Mouse (Mus musculus): ENCODE data around the gene Hoxa3. TPM values are rescaled to one million over a fixed set of nuclear protein-coding genes. Genes with fewer than 3 reads are reported as not detected.

The Hoxa3 gene
- polyA plus RNA-seq, 1 experiment from 2014 or later, result 8.2 TPM

DNA sequence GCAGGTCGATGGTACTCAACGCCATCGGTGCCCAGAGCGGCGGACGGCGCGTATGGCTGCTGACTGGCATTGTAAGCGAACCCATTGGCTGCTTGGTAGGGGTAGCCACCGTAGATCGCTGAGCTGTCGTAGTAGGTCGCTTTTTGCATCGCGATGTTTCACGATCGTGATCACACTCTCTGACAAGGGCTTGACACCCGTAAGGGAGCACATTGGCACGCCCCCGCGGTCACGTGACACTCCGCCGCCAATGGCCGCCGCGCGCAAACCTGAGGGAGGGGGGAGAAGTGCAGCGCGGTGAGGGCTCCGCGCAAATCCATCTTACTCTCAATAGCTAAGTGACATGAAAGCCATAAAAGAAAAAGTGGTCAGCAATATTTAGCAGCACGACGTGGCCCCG is 40.6 kb downstream of the Hoxa3 start:
- Histone ChIP-seq H3K27me3 (ENCODE audit: insufficient read depth, low read length) (no peaks in the 10 kb centered on the region), H3K4me1 (ENCODE audit: insufficient read depth, low read length) (peaks cover 83% of the 10 kb centered on the region), H3K9me3 (ENCODE audit: low read length) (no peaks in the 10 kb centered on the region), H3K4me3 (ENCODE audit: low read length) (peak overlapping the region; percentile 44), H3K27ac (ENCODE audit: low read length) (peak overlapping the region; percentile 85), H3K9ac (replicated peaks; ENCODE audit: low read length) (peak overlapping the region; percentile 61), H3K4me2 (replicated peaks; ENCODE audit: low read depth, low read length) (peak overlapping the region; percentile 50), H3K36me3 (ENCODE audit: insufficient read depth, low read length) (peaks cover 7% of the 10 kb centered on the region; the same call in 1 of the 2 replicates)
- ATAC-seq (ENCODE audit: low FRiP score, low TSS enrichment), result peak; percentile 40
- WGBS, result 2% methylated on average over 35 of the region's 35 CpGs

DNA sequence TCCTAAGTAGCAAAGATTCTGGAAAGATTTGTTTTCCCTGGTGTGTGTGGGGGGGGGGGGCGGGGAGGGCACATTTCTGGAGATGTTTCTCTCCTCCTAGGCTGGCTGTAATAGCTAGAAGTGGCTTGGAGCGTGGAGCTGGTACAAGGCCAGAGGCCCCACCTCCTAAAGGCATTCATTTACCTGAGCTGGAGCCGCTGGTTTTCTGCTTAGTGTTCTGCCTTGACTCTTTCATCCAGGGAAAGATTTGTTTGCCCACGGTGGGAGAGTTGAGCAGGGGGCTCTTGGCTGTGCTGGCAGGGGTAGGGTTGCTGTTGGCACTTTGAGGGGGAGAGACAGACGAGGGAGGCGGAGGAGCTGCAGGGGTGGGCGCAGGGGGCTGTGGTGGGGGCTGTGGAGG is 41.2 kb downstream of the Hoxa3 start:
- peaks cover 88% of the 10 kb centered on the region for H3K4me1 ChIP-seq (ENCODE audit: insufficient read depth, low read length)
- peak; percentile 13 for ATAC-seq (ENCODE audit: low FRiP score, low TSS enrichment)
- peak overlapping the region; percentile 61 for H3K9ac ChIP-seq (replicated peaks; ENCODE audit: low read length)
- no peaks in the 10 kb centered on the region for H3K9me3 ChIP-seq (ENCODE audit: low read length)
- 7% methylated on average over 7 of the region's 7 CpGs for WGBS
- H3K27me3 ChIP-seq (ENCODE audit: insufficient read depth, low read length), result no peaks in the 10 kb centered on the region
- H3K4me3 ChIP-seq (ENCODE audit: low read length), result peak overlapping the region; percentile 44
- H3K36me3 ChIP-seq (ENCODE audit: insufficient read depth, low read length), result peaks cover 7% of the 10 kb centered on the region; the same call in 1 of the 2 replicates
- H3K27ac ChIP-seq (ENCODE audit: low read length), result peak overlapping the region; percentile 85
- H3K4me2 ChIP-seq (replicated peaks; ENCODE audit: low read depth, low read length), result peak overlapping the region; percentile 50

DNA sequence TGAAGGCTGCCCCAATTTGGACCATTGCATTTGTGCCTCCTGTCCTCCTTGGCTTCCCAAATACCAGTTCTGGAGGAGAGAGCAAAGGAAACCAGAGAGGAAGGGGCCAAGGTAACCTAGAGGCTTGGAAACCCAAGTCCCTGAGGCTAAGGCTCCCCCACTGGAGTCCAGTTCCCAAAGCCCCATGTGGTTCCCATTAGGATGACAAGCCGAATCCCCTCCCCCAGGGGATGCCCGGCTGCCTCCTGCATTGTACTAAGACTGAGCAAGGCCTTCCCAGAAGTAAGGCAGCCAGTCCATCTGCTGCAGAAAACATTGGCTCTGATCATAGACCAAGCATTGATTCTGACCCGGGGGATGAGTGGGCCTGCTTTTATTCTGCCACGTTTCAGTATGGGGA is 41.8 kb downstream of the Hoxa3 start:
- H3K4me1 ChIP-seq (ENCODE audit: insufficient read depth, low read length), result peaks cover 88% of the 10 kb centered on the region
- H3K27me3 ChIP-seq (ENCODE audit: insufficient read depth, low read length), result no peaks in the 10 kb centered on the region
- peaks cover 7% of the 10 kb centered on the region; the same call in 1 of the 2 replicates for H3K36me3 ChIP-seq (ENCODE audit: insufficient read depth, low read length)
- no peak for ATAC-seq (ENCODE audit: low FRiP score, low TSS enrichment)
- no peak overlapping the region for H3K4me3 ChIP-seq (ENCODE audit: low read length)
- H3K4me2 ChIP-seq (replicated peaks; ENCODE audit: low read depth, low read length), result peak overlapping the region; percentile 37; the same call in 1 of the 2 replicates
- WGBS, result 16% methylated on average over 4 of the region's 4 CpGs
- peak overlapping the region; percentile 85 for H3K27ac ChIP-seq (ENCODE audit: low read length)
- no peaks in the 10 kb centered on the region for H3K9me3 ChIP-seq (ENCODE audit: low read length)
- peak overlapping the region; percentile 61; the same call in 1 of the 2 replicates for H3K9ac ChIP-seq (replicated peaks; ENCODE audit: low read length)

DNA sequence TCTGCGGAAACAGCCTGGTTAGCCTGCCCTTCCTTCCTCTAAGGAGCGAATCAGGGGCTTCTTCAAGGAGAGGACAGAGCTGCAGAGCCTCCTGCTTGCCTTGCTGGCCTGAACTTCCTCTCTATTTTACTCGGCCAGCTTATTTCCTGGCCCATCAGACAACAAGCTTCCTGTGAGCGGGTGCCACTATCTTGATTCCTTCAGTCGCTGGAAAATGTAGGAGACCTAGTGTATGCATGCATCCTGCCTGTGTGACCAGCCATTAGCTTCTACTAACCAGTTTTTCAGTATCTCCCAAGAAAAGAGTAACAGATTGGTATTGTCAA is 42.3 kb downstream of the Hoxa3 start:
- peaks cover 90% of the 10 kb centered on the region for H3K4me1 ChIP-seq (ENCODE audit: insufficient read depth, low read length)
- H3K4me3 ChIP-seq (ENCODE audit: low read length), result 0 out of 2 replicates have a peak overlapping the region, but pooled peaks have one; percentile 16
- peak overlapping the region; percentile 55 for H3K9ac ChIP-seq (replicated peaks; ENCODE audit: low read length)
- ATAC-seq (ENCODE audit: low FRiP score, low TSS enrichment), result no peak
- H3K36me3 ChIP-seq (ENCODE audit: insufficient read depth, low read length), result peaks cover 7% of the 10 kb centered on the region; the same call in 1 of the 2 replicates
- no peaks in the 10 kb centered on the region for H3K9me3 ChIP-seq (ENCODE audit: low read length)
- H3K4me2 ChIP-seq (replicated peaks; ENCODE audit: low read depth, low read length), result peak overlapping the region; percentile 37
- 24% methylated on average over 5 of the region's 5 CpGs for WGBS
- peak overlapping the region; percentile 85 for H3K27ac ChIP-seq (ENCODE audit: low read length)
- no peaks in the 10 kb centered on the region for H3K27me3 ChIP-seq (ENCODE audit: insufficient read depth, low read length)

DNA sequence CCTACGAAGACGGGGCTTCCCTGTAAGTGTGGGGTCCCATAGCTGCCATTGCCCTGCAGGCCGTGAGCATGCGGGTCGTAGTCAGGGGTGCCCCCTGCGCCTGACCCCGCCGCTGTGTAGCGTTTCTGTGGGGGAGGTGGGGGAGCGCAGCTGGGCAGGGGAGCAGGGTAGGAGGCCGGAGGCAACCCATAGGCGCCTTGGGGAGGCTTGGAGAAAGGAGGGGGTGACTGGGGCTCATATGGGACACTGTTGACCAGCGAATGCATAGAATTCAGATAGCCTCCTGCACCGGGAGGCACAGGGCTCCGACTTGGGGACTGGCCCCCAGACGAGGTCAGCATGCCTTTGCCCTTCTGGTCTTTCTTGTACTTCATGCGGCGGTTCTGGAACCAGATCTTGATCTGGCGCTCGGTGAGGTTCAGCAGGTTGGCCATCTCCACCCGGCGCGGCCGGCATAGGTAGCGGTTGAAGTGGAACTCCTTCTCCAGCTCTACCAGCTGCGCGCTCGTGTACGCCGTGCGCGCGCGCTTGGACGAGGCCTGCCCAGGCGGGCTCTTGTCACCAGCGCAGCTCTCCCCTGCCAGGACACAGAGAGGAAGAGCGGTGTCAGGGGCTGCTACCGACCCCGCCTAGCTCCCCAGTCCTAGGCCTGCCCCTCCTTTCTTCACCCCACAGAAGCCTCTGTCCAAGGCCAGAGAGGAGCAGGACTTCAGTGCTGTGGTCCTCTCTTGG is 42.8 kb downstream of the Hoxa3 start:
- 16% methylated on average over 40 of the region's 40 CpGs for WGBS
- Histone ChIP-seq H3K27me3 (ENCODE audit: insufficient read depth, low read length) (no peaks in the 10 kb centered on the region), H3K4me3 (ENCODE audit: low read length) (peak overlapping the region; percentile 16), H3K4me1 (ENCODE audit: insufficient read depth, low read length) (peaks cover 95% of the 10 kb centered on the region), H3K9ac (replicated peaks; ENCODE audit: low read length) (peak overlapping the region; percentile 55), H3K9me3 (ENCODE audit: low read length) (no peaks in the 10 kb centered on the region), H3K36me3 (ENCODE audit: insufficient read depth, low read length) (peaks cover 7% of the 10 kb centered on the region; the same call in 1 of the 2 replicates), H3K27ac (ENCODE audit: low read length) (peak overlapping the region; percentile 85), H3K4me2 (replicated peaks; ENCODE audit: low read depth, low read length) (peak overlapping the region; percentile 37)
- ATAC-seq (ENCODE audit: low FRiP score, low TSS enrichment), result peak; percentile 29

DNA sequence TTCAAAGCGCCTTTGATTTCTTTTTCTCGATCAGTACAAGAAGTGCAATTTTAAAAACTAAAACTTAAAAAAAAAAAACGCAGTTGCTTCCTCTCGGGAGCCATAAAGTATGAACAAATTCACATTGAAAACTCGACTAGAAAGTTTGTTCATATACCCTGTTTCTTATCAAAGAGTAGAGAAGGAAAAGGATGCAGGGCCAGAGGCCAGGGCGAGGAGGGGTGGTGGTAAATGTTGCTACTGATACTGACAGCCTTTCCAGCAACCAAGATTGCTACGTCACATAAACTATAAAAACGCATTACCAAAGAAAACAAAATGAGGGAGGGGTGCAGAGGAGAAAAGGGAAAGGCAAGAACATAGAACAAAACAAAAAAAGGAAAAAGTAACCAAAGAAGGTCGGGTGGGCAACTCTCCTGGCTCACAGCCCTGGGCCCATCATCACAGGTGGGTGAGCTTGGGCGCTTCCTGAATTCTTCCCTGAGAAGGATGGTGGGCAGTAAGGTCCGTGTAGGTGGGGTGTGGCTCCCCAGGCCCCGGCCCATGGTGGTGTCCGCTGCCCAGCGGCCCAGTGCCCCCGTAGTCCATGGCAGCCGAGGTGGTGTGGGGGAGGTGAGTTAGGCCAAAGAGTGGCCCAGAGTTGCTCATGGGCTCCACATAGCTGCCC is 43.5 kb downstream of the Hoxa3 start:
- H3K9ac ChIP-seq (replicated peaks; ENCODE audit: low read length), result peak overlapping the region; percentile 55
- H3K27me3 ChIP-seq (ENCODE audit: insufficient read depth, low read length), result no peaks in the 10 kb centered on the region
- peaks cover 95% of the 10 kb centered on the region for H3K4me1 ChIP-seq (ENCODE audit: insufficient read depth, low read length)
- H3K27ac ChIP-seq (ENCODE audit: low read length), result peak overlapping the region; percentile 85
- H3K4me3 ChIP-seq (ENCODE audit: low read length), result peak overlapping the region; percentile 8; the same call in 1 of the 2 replicates
- no peaks in the 10 kb centered on the region for H3K9me3 ChIP-seq (ENCODE audit: low read length)
- H3K4me2 ChIP-seq (replicated peaks; ENCODE audit: low read depth, low read length), result peak overlapping the region; percentile 37
- 32% methylated on average over 16 of the region's 16 CpGs for WGBS
- peaks cover 7% of the 10 kb centered on the region; the same call in 1 of the 2 replicates for H3K36me3 ChIP-seq (ENCODE audit: insufficient read depth, low read length)
- no peak for ATAC-seq (ENCODE audit: low FRiP score, low TSS enrichment)

DNA sequence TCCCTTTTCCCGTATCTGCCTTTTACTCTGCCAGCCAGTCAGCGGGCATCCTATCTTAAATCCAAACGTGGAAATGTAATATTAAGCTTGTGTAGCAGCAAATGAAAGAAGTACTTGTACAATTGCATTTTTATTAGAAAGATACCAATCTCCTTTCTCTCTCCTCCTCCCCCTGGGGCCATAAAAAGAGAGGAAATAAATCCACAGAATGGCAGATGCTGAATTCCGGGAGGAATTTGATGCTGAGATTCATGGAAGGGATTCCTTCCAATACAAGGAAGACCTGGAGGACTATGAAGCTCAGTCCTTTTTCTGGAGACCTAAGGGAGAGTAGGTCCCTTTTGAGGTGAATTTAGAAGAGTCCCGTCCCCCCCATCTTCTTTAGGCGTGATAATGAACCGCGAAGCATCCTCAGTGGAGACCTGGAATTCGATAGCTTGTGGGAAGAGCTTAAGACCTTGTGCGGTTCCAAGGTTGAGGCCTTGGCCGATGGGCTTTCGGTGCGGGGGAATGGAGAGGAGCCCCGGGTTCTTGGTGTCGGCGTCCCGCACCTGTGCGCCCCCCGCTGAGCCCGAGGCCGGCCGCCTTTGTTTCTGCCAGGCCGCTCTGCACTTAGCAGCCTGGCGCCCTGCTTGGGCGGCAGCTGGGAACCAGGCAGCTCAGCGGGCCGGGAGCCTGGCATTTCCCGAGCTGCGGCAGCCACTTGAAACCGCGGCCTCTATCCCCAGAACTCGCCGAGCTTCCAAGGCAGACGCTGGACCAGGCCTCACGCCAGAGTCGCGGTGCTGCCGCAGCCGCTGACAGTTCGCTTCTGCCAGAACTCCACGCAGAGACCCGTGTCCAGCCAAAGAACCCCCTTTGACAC is 44.7 kb downstream of the Hoxa3 start:
- Histone ChIP-seq H3K36me3 (ENCODE audit: insufficient read depth, low read length) (peaks cover 7% of the 10 kb centered on the region; the same call in 1 of the 2 replicates), H3K27ac (ENCODE audit: low read length) (peak overlapping the region; percentile 82), H3K4me2 (replicated peaks; ENCODE audit: low read depth, low read length) (peak overlapping the region; percentile 70), H3K9ac (replicated peaks; ENCODE audit: low read length) (peak overlapping the region; percentile 63), H3K9me3 (ENCODE audit: low read length) (no peaks in the 10 kb centered on the region), H3K4me1 (ENCODE audit: insufficient read depth, low read length) (peaks cover 97% of the 10 kb centered on the region), H3K4me3 (ENCODE audit: low read length) (peak overlapping the region; percentile 27), H3K27me3 (ENCODE audit: insufficient read depth, low read length) (no peaks in the 10 kb centered on the region)
- 7% methylated on average over 41 of the region's 42 CpGs for WGBS
- no peak for ATAC-seq (ENCODE audit: low FRiP score, low TSS enrichment)

DNA sequence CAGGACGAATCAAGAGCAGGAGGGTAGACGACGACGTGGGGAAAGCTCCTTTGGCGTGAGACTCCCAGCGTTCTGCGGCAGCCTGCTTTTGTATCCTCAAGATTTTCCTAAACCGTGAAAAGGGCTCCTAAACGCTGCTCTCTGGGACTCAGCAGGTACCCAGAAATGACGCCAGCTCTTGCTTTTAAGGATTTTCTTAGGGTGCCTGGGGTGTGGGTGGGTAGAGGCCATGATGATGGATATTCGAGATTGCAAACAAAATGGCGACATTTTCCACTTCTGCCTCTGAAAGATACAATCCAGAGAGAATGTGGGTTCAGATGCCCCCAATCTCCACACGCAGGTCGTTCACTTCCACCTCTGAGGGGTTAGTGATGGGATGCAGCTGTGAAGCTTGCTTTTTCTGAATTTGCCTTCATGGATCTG is 45.4 kb downstream of the Hoxa3 start:
- Histone ChIP-seq H3K4me3 (ENCODE audit: low read length) (peak overlapping the region; percentile 19), H3K27ac (ENCODE audit: low read length) (peak overlapping the region; percentile 82), H3K27me3 (ENCODE audit: insufficient read depth, low read length) (no peaks in the 10 kb centered on the region), H3K4me1 (ENCODE audit: insufficient read depth, low read length) (peaks cover 98% of the 10 kb centered on the region), H3K9me3 (ENCODE audit: low read length) (no peaks in the 10 kb centered on the region), H3K36me3 (ENCODE audit: insufficient read depth, low read length) (peaks cover 7% of the 10 kb centered on the region; the same call in 1 of the 2 replicates), H3K9ac (replicated peaks; ENCODE audit: low read length) (peak overlapping the region; percentile 63; the same call in 1 of the 2 replicates), H3K4me2 (replicated peaks; ENCODE audit: low read depth, low read length) (peak overlapping the region; percentile 70)
- 35% methylated on average over 14 of the region's 14 CpGs for whole genome bisulfite sequencing
- ATAC-seq (ENCODE audit: low FRiP score, low TSS enrichment), result no peak

DNA sequence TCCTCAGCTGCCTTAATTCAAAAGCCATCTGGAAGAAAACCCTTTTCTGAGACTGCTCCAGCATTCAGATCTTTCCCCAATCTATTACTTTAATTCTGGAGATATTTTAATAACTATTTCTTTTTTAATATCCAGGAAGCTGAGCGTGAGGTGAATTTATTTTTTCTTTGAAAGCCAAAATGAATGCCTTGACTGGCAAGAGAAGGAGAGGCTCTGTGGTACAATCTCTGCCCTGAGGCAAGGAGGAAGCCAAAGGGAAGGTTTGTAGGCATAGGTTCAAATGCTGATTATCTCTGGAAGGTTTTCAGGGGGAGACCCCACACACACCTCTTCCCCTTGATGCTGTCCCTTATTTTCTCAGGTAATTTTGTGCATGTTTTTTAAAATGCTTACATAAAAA is 46.0 kb downstream of the Hoxa3 start:
- H3K27ac ChIP-seq (ENCODE audit: low read length), result peak overlapping the region; percentile 82
- H3K9me3 ChIP-seq (ENCODE audit: low read length), result no peaks in the 10 kb centered on the region
- H3K27me3 ChIP-seq (ENCODE audit: insufficient read depth, low read length), result no peaks in the 10 kb centered on the region
- H3K9ac ChIP-seq (replicated peaks; ENCODE audit: low read length), result peak overlapping the region; percentile 63
- peaks cover 7% of the 10 kb centered on the region; the same call in 1 of the 2 replicates for H3K36me3 ChIP-seq (ENCODE audit: insufficient read depth, low read length)
- peaks cover 96% of the 10 kb centered on the region for H3K4me1 ChIP-seq (ENCODE audit: insufficient read depth, low read length)
- WGBS, result 68% methylated on average over 1 of the region's 1 CpGs
- H3K4me3 ChIP-seq (ENCODE audit: low read length), result no peak overlapping the region
- ATAC-seq (ENCODE audit: low FRiP score, low TSS enrichment), result no peak
- H3K4me2 ChIP-seq (replicated peaks; ENCODE audit: low read depth, low read length), result peak overlapping the region; percentile 70
